Mouse (Mus musculus) megakaryocyte, adult 5-6 weeks (primary cell): ENCODE measurements around the gene Klhl3. TPM values are rescaled to one million over a fixed set of nuclear protein-coding genes. Genes with fewer than 3 reads are reported as not detected.
A peak's percentile ranks its signal among the peaks of the same experiment; 100 is the strongest.

Experiments used
- ATAC-seq: 2 replicates; pipeline ENCODE4 v1.8.0; 2016; ENCODE audit warnings: mild to moderate bottlenecking, inconsistent platforms; ENCODE audit not compliant: poor library complexity, severe bottlenecking
- total RNA-seq, 2 experiments: library from RNA; stranded (forward) in 1 of 2; stranded (reverse) in 1 of 2; fragments of 153-499, 151-499 nt in 1 of 2; fragments of 221-1000, 200-1000 nt in 1 of 2; gene quantifications; 2 replicates each; pipeline versions ENCODE4 v1.2.3 to v1.2.4; 2015 to 2017

Gene Klhl3
- total RNA-seq, 2 experiments from 2014 or later, result 0.09 to 0.11 TPM

DNA sequence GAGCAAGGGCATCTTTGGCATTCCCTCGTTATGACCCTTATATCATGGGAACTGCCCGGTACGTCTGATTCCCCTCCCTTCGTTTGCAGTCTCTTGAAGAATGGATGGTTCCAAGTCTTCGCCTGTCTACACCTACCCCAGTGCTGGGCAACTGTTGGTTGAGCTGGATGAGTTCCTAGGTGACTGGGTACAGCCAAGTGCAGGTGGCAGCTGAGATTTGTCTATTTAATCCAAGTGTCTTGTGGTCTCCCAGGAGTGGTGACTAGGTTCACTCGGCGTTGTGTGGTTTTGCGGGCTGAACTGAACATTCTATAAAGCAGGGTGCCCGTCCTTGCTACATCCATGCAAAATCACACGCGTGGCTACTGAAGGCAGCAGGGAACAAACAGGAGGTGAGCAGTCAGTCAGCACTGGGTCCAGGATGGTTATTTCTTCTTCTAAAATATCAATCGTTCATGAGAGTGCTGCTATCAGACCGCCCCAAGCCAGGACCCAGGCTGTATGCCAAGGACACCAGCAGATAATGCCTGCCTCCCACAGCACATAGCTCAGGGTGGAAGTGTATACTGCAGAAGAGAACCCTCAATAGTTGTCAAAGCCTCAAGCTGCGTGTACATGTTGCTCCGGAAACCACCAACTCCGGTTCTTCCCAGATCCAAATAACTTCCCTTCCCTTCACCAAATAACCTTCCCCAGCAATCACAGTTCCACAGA lies 87.5 kb downstream of the Klhl3 start:
- ATAC-seq, result no peak

- no peak for ATAC-seq
These were observed 89.5 kb downstream of the Klhl3 start for GRCm38 (mm10) chr13:58023726-58024453.

DNA sequence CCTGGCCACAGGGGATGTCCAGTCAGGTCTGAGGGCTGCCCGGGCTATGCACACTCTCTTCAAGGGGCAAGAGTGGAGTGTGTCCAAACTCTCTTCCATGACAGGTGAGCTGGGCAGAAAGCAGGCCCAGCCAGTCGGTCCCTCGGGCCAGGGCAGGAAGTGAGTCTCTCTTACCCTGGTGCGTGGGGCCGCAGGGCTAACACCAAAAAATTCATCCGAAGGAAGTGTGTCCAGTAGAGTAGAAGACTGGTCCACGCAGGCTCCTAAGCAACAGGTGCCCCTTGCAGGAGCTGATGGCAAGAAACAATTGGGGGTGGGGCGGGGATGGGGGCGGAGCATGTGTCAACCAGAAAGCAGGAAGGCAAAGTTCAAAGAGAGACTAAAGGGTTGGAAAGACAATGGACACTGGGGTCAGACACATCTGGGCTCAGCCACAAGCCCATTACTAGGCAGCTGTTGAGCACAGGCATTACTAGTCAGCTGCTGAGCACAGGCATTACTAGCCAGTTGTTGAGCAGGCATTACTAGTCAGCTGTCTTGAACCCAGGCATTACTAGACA lies 90.3 kb downstream of the Klhl3 start:
- no peak for ATAC-seq

DNA sequence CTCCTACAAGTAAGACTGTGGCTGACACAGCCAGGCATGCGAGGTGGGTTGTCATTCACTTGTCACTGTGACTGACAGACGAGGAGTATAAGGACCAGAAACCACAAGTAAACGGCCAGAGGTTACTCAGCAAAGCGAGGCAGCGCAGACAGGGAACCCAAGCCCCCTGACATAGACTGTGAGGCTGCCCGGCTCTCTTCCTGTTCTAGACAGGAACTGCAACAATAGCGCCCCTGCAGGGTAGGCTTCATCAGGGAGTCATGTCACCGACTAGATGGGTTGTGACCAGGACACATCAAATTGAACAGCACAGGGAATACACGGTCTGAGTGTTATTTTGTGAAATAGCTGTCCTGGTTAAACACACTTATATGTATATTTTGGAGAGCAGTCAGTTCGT lies 93.0 kb downstream of the Klhl3 start:
- peak; percentile 68 for ATAC-seq

GRCm38 (mm10) chr13:58017298-58017697 lies 96.1 kb downstream of the Klhl3 start:
- ATAC-seq, result no peak

- peak; percentile 73 for ATAC-seq
These were observed 101.1 kb downstream of the Klhl3 start for GRCm38 (mm10) chr13:58012067-58012925.

DNA sequence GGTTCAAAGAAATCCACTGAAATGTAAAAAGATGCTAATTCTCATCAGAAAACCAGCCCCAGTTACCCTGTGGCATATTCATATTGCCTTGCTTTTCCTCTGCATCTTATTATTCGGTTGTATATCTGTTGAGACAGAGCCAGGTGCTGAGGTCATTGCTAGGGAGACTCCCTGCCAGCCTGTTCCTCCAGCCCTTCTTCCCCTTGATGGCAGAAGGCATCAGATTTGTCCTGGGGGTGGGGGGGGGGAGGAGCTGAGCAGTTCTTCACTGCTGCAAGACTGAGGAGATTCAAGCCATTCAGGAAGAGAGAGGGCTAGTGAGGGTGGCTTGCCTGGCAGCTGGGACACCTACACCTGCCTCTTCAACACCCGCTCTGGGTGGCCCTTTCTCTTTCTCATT lies 101.9 kb downstream of the Klhl3 start:
- no peak for ATAC-seq

- ATAC-seq, result no peak
These were observed 103.0 kb downstream of the Klhl3 start for GRCm38 (mm10) chr13:58010416-58010815.

- no peak for ATAC-seq
These were observed 104.1 kb downstream of the Klhl3 start for GRCm38 (mm10) chr13:58009275-58009674.

DNA sequence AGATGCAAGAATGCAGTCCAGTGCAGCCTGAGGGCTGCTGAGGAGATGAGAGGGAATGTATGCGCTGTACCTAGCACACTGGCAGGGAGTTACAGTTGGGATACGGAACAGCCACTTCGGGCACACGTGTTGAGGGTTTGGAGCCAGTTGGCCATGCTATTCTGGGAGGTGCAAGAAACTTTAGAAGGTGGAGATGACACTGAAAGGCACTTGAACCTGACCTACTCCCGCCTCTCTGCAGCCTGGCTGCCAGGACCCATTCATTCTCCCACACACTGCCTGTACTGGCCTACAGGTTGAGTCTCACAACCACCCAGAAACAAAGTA lies 105.4 kb downstream of the Klhl3 start:
- no peak for ATAC-seq

- ATAC-seq, result no peak
These were observed 105.9 kb downstream of the Klhl3 start for GRCm38 (mm10) chr13:58007256-58008037.

- no peak for ATAC-seq
These were observed 111.6 kb downstream of the Klhl3 start for GRCm38 (mm10) chr13:58001792-58002191.

- ATAC-seq, result no peak
These were observed 116.9 kb downstream of the Klhl3 start for GRCm38 (mm10) chr13:57996536-57996935.

DNA sequence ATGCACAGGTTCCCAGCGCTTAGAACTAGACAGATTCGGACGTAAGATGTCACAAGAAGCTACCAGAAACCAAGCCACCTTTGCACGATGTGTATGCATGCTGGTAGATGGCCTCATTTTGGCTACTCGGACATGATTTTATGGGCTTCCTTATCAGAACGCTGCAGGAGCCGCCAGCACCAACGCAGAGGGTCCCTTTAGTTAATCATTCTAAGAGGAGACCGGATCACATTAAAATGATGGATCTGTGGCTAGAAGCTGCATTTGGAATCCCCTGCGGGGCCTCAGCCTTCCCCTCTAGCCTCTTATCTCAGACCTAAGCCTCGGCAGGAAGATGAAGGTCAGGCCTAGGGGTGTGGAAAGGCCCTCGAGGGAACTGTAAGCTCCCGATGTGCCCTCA lies 117.5 kb downstream of the Klhl3 start:
- no peak for ATAC-seq

GRCm38 (mm10) chr13:57984637-57985036 lies 128.8 kb downstream of the Klhl3 start:
- ATAC-seq, result no peak

DNA sequence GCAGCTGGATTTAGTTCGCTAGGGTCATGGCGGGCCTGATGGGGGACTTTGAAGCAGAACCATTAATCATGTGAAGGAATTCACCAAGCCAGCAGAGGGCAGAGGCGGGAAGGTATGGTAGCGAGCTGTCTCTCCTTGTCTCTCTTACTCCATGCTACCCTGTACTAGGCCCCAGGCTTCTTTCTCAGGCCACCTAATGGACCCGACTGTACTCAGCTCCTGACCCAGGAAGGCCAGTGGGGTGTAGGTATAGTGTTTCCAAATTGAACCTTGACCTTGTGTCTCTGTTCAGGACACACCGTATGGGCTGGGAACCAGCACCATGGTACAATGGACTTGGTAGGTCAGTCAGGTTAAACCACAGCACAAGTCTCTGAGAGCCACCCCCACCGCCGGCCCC lies 129.2 kb downstream of the Klhl3 start:
- ATAC-seq, result no peak

DNA sequence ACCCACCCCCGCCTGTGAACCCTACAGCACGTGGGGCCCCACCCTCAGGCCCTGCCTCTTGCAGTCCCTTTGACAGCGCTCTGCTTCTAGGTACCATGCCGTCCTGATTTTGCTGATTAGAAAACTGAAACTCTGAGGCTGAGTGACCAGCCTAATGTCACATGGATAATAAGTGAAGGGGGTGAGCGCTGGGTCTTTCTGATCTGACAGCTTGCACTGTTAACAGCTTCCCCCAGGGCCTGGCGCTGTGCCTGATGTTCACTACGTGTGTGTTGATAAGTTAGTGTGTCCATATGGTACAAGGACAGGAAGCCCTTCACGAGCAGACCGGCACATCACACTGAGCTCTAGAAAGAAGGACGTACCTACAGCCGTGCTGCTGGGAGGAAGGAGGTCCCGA lies 130.1 kb downstream of the Klhl3 start:
- ATAC-seq, result no peak

DNA sequence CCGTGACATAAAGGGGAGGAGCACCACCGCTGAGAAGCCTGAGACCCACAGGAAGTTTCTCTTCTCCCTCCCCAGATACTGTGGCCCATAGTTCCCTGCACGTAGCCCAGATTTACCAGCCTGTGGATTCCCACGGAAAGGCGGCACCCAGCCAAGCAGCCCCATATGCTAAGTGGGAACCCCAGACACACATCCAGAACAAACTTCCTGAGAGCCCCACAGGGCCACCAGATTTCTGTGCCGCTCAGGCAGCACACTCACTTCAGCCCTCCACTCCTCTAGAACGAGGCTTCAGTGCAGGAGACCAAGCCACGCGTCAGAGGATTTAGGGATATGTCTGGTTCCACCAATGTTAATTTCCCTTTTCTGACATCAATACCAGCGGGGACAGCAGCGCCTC lies 130.5 kb downstream of the Klhl3 start:
- ATAC-seq, result no peak

DNA sequence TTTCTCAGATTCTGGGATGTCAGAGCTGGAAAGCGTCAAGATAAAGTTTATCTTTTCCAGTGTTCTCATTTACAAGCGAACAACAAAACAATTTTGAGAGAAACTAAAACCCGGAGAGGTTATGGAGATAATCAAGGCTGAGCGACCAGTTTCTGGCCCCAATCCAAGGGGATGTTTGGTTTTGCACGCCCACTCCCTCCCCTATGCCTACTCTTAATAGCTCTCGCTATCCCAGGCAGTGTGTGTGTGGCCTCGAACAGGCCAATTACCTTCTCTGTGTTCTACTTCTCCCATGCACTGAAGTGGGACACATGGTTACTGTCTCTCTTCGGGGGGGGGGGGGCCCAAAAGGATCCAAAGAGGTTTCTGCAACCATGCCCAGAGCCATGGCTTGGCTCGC lies 132.7 kb downstream of the Klhl3 start:
- ATAC-seq, result no peak

DNA sequence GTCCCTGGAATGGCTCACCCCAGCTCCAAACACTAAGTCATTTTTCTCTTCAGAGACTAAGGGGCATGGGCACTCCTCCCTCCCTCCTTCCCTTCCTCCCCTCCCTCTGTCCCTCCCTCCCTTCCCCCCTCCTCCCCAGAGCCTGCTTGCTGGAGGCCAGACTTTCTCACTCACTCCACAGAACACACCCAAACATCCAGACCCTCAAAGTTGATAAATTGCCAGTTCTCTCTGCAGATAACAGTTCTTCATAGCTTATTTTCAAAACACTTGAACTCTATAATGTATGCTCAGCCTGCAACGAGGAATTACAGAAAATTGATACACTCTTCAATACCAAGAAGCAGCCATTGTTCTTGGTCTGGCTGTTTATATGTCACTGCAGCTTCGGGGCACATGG lies 133.3 kb downstream of the Klhl3 start:
- no peak for ATAC-seq

GRCm38 (mm10) chr13:57978931-57979330 lies 134.5 kb downstream of the Klhl3 start:
- no peak for ATAC-seq
